ENCODE assay signal across 12 mouse cellular contexts in the genomic region with DNA sequence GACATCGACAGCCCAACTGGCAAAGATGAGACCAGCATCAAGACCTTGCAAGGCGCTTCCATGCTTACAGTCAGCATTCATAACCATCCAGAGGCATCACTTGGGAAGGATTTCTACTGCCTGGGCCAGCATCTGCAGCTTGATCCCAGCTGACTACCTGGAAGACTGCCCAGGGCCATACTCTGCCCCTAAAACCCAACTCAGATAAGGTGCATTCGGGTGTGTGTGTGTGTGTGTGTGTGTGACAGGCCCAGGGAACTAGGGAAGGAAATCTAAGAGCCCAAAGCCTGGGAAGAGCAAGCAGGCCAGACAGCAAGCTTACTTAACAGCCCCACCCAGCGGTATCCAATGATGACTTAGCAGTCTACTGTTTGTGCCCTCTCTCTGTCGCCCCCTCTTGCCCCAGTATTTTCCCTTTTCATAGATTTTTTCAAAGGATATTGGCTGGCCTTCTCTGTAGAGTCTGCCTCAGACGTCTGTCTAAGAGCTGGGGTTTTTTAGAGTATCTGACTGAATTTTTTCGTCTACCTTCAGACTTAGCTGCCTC. TPM values are rescaled to one million over a fixed set of nuclear protein-coding genes. Genes with fewer than 3 reads are reported as not detected.
A peak's percentile ranks its signal among the peaks of the same experiment; 100 is the strongest.
DNase-seq lines count a peak whose midpoint lies in the region; ATAC-seq and TF ChIP-seq lines count a peak whose summit lies in the region.
"Had no signal": no experiment of that assay in that cellular context is flagged by ENCODE, and none has a peak within 500 bp of the region (broad histone marks: within the 10 kb centered on the region; RNA-seq: fewer than 3 reads in every experiment).

No protein-coding gene starts in this region.

- peak; percentile 10 to 11 for DNase-seq in cerebellum, postnatal 36 days
- no peak for DNase-seq in cerebellum, adult 11 months
- DNase-seq in left cerebral cortex, adult 2 months (ENCODE audit: extremely low spot score in 1 of 2, low spot score in 2 of 2) = no peak
- DNase-seq in left cerebral cortex, postnatal 36 days (ENCODE audit: low spot score in 2 of 2) = no peak
- DNase-seq in ES-E14 (ENCODE audit: low read depth, low spot score) = no peak
- DNase-seq in hindbrain, embryonic 10.5 days (ENCODE audit: low spot score) = no peak

- H3K4me3 ChIP-seq in left cerebral cortex, adult 2 months = no peak overlapping the region
- no peak overlapping the region for H3K4me3 ChIP-seq in ES-E14 (ENCODE audit: insufficient read depth in 1 of 2, low read depth in 1 of 2, low read length in 2 of 2, poor library complexity in 1 of 2, severe bottlenecking in 1 of 2)
- H3K4me3 ChIP-seq in hindbrain, embryonic 10.5 days = no peak overlapping the region
- H3K4me3 ChIP-seq: heart, embryonic 12.5 days; hindbrain, embryonic 15.5 days; lung, embryonic 15.5 days; stomach, embryonic 15.5 days had no signal

- intact Hi-C loops in left cerebral cortex, adult 2 months (cut with DNase I) = no loop called here
- intact Hi-C loops in left cerebral cortex, postnatal 36 days (cut with DNase I) = no loop called here

- H3K27ac ChIP-seq in left cerebral cortex, adult 2 months = peak overlapping the region; percentile 28; the same call in 1 of the 2 replicates
- no peak overlapping the region for H3K27ac ChIP-seq in ES-E14 (ENCODE audit: insufficient read depth, low read depth, low read length, poor library complexity, severe bottlenecking)
- no peak overlapping the region for H3K27ac ChIP-seq in hindbrain, embryonic 10.5 days
- H3K27ac ChIP-seq: hindbrain, embryonic 15.5 days; lung, embryonic 15.5 days; stomach, embryonic 15.5 days had no signal

- H3K9me3 ChIP-seq in ES-E14 (ENCODE audit: control insufficient read depth, insufficient read depth, low read depth, low read length) = no peaks in the 10 kb centered on the region
- no peaks in the 10 kb centered on the region for H3K9me3 ChIP-seq in hindbrain, embryonic 10.5 days
- H3K9me3 ChIP-seq: heart, embryonic 12.5 days; hindbrain, embryonic 15.5 days; lung, embryonic 15.5 days; stomach, embryonic 15.5 days had no signal

- H3K36me3 ChIP-seq in ES-E14 (ENCODE audit: control insufficient read depth, insufficient read depth, low read length, poor library complexity, severe bottlenecking) = no peaks in the 10 kb centered on the region
- peaks cover 18% of the 10 kb centered on the region; the same call in 1 of the 2 replicates for H3K36me3 ChIP-seq in hindbrain, embryonic 10.5 days
- H3K36me3 ChIP-seq: stomach, embryonic 15.5 days had no signal

- H3K27me3 ChIP-seq in hindbrain, embryonic 10.5 days (ENCODE audit: insufficient read depth, poor library complexity, severe bottlenecking) = no peaks in the 10 kb centered on the region
- H3K27me3 ChIP-seq: heart, embryonic 12.5 days; hindbrain, embryonic 15.5 days; lung, embryonic 15.5 days; stomach, embryonic 15.5 days had no signal

- H3K9ac ChIP-seq in ES-E14 (ENCODE audit: insufficient read depth, low read depth, low read length, poor library complexity, severe bottlenecking) = no peak overlapping the region
- H3K9ac ChIP-seq: heart, embryonic 12.5 days; hindbrain, embryonic 15.5 days; lung, embryonic 15.5 days; stomach, embryonic 15.5 days had no signal

- in situ Hi-C loops in ES-E14 (cut with MboI; ENCODE audit: low sequenced_read_pairs in 2 of 2, unreplicated experiment in 2 of 2) = no loop called here

- 0 out of 2 replicates have a peak, but pooled peaks have one; percentile 46 for ATAC-seq in erythroid progenitor cell, adult 5-6 weeks (replicated peaks; ENCODE audit: low FRiP score, poor library complexity, severe bottlenecking)
- no peak for ATAC-seq in erythroblast, adult 5-6 weeks (replicated peaks; ENCODE audit: low FRiP score, poor library complexity, severe bottlenecking)

- 58% methylated on average over 7 of the region's 7 CpGs for WGBS in hindbrain, embryonic 10.5 days

- H3K4me1 ChIP-seq in ES-E14 (ENCODE audit: control insufficient read depth in 2 of 2, insufficient read depth in 2 of 2, low read length in 2 of 2, poor library complexity in 1 of 2) = peaks cover 0 to 6% of the 10 kb centered on the region in 2 experiments; a peak in 1 of 4 replicates
- peaks cover 17% of the 10 kb centered on the region for H3K4me1 ChIP-seq in hindbrain, embryonic 10.5 days (replicated peaks)
- H3K4me1 ChIP-seq: hindbrain, embryonic 15.5 days; lung, embryonic 15.5 days; stomach, embryonic 15.5 days had no signal

- no peak for TF ChIP-seq CTCF in left cerebral cortex, adult 2 months (IDR thresholded peaks at IDR 0.05)

TF ChIP-seq in ES-E14, 5 proteins besides CTCF, POLR2A, EP300 and RAD21:
- TF ChIP-seq MAFK (IDR thresholded peaks at IDR 0.05; ENCODE audit: insufficient read depth, low read depth, low read length) = peak; percentile 69
- no peak for TF ChIP-seq ZNF384 (IDR thresholded peaks at IDR 0.05; ENCODE audit: low read depth, low read length)
- TF ChIP-seq CHD2 (IDR thresholded peaks at IDR 0.05; ENCODE audit: low read depth, low read length) = no peak

RNA-seq across cellular contexts. Expression of gene Slc4a11, which starts 57.8 kb away (rescaled TPM):
- total RNA-seq in left cerebral cortex, adult 2 months (2021) = 1 to 10 TPM; 2.3 to 2.5 TPM
- 1 to 10 TPM; 1.4 to 2.3 TPM for total RNA-seq in left cerebral cortex, postnatal 36 days (2021)
- total RNA-seq in ES-E14 (2012; rRNA removed) = 13.0 and 25.0 TPM in 2 replicates
- not detected in 2 replicates for total RNA-seq in erythroid progenitor cell, adult 5-6 weeks (2015; ENCODE audit: low replicate concordance)
- not detected in 2 replicates for total RNA-seq in erythroid progenitor cell, adult 5-6 weeks (2017; ENCODE audit: low replicate concordance)
- total RNA-seq in erythroblast, adult 5-6 weeks (2015; ENCODE audit: low replicate concordance) = not detected in 2 replicates
- not detected in 2 replicates for total RNA-seq in erythroblast, adult 5-6 weeks (2017; ENCODE audit: low replicate concordance)
- 0.20 and 0.70 TPM in 2 replicates for polyA plus RNA-seq in hindbrain, embryonic 10.5 days (2016; fragmentation: Nextera tagmentation; extraction: Ambion mirVana)

Comparison
In these comparisons a context has a peak if more than half of its experiments do, and no peak if none do; other contexts are left out.
1. DNase-seq: peak in cerebellum, postnatal 36 days (2 of 2); none in cerebellum, adult 11 months (single experiment), left cerebral cortex, adult 2 months (0 of 2), left cerebral cortex, postnatal 36 days (0 of 2), ES-E14 (single experiment) and hindbrain, embryonic 10.5 days (single experiment).